Mouse (Mus musculus) ES-CJ7 (cell line): ENCODE measurements at regions not wholly inside any gene's neighbourhood (a gene's known extent, or its start where the extent isn't known, plus 50 kb on each side); places are given as distances from the start of the nearest gene placed in this dataset.

Experiments used
- DNase-seq: peaks from one replicate; pipeline ENCODE4 v3.0.0; 2011; ENCODE audit warnings: low read depth, low spot score

- no peak for DNase-seq
These were observed 648.0 kb upstream of the Nova1 start for GRCm38 (mm10) chr12:47466740-47467139.

DNA sequence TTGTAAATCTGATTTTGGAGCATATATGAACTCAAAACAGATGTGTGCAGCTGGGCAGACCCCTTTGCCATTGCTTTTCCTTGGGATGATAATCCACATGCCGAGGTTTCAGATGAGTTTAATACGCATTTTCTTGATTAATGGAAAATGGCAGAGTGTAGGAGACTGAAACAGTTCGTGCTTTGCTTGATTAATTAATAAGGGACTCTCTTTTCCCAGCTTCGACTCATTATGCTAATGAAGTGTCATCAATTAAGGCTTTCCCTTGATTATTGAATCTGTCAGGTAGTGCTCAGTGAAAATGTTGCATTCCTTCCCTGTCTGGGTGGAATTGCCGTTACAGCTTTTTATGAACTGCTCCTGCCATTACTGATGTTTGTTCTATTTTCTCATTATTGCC lies 647.2 kb upstream of the Nova1 start:
- DNase-seq: no peak

DNA sequence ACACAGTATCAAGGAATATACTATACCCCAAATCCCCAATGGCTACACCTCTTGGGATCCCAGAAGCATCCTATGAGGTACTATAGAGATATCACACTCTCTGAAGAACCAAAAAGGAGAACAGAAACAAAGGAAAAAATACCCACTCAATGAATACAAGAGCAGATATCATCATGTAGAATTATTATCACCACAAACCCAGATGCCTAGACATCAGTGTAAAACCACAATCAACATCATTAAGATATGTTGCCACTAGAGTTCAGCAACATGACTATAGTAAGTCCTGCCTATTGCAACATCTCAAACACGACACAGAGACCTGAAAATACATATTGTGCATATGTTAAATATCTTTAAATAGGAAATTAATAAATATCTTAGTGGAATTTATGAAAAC lies 612.9 kb upstream of the Nova1 start:
- DNase-seq: no peak

DNA sequence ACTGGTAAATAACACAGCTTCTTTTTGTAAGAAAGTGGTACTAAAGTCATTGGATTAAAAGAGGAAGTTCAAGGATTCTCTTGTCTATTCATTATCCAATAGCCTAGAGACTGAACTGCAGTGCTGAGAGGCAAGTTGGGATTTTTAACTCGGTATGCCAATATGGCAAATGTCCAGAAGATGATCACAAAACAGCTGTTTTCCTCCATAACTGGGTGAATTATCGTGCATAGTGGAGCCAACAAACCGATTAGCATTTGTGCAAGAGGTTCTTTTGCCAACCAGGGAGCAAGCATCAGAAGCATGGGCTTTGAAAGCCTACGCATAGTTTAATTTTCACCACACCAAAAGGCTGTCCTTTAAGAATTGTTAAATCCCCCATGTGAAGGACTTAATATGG lies 593.5 kb upstream of the Nova1 start:
- no peak for DNase-seq

GRCm38 (mm10) chr12:47406563-47406962 lies 587.8 kb upstream of the Nova1 start:
- no peak for DNase-seq

- DNase-seq: no peak
These were observed 587.4 kb upstream of the Nova1 start for GRCm38 (mm10) chr12:47406131-47406530.

DNA sequence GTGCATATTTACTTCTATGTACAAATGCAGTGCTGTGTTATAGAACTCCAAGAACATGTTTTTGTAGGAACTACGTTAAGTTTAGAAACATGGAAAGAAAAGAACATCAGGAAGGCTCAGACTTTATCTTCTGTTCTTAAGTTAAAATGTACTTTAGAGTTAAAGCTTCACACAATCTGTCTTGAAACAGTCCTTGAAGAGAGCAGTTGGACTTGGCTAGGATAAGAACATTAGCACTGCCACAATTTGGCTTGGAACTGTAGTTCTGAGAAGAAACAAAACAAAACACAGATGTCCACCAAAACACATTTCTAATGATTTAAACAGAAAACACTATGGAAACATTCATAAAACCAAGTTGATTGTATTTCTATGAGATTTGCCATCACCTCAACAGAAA lies 564.5 kb upstream of the Nova1 start:
- DNase-seq: no peak

GRCm38 (mm10) chr12:47353269-47353668 lies 534.5 kb upstream of the Nova1 start:
- DNase-seq: no peak

- no peak for DNase-seq
These were observed 532.5 kb upstream of the Nova1 start for GRCm38 (mm10) chr12:47351229-47351628.

DNA sequence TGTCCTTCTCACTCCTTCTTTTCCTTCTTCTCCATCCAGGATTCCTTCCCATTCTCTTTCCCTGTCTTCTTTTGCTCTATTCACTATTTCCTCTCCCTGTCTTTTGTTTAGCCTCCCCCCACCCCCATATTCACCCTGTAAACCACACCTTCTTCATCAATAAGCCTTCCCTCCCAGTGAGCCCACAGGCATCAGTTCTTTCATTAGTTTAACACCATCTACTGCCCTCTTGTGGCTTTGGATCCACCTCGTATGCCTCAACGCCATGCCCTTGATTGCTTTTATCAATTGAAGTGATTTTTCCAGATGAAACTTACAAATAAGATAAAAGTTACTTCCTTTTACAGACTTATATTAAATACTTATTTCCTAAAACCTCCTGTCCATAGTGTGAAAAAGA lies 494.7 kb upstream of the Nova1 start:
- DNase-seq: peak; percentile 35

DNA sequence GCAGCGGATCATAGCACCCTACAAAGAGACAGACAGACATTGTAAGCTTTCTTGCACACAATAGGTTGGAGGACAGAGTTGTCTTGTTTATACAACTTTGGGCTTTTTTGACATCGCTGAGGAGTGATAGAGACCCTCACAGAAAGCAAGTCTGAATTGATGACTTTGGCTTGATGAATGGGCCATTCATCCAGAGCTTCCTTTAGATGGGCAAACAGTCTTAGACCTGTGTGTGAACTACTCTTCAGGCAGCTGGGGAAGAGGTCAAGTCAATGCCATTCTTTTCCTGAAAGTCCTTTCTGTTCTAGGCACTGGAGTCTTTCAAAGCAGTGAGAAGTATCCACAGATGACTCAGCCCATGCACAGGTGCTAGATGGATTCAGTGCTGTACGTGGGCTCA lies 457.2 kb upstream of the Nova1 start:
- no peak for DNase-seq

- DNase-seq: no peak
These were observed 453.6 kb upstream of the Nova1 start for GRCm38 (mm10) chr12:47272309-47272708.

DNA sequence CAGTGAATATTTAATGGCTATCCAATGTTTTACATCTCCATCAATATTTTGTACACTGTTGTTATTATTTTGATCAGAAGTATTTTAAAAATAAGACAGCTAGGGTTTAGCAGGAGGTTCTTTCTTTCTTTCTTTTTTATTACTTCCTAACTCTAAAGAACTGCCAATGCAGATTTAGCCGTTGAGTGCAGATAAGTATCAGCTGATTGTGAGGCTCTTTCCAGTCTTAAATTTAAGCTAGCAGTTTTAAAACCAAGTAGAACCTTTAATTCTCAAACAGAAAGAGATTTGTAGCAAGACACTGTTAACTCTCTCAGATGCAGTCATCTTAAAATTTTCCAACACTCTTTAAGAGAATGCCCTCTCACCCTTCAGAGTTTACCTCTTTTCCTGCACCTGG lies 445.4 kb upstream of the Nova1 start:
- no peak for DNase-seq

- DNase-seq: no peak
These were observed 444.7 kb upstream of the Nova1 start for GRCm38 (mm10) chr12:47263408-47263807.

DNA sequence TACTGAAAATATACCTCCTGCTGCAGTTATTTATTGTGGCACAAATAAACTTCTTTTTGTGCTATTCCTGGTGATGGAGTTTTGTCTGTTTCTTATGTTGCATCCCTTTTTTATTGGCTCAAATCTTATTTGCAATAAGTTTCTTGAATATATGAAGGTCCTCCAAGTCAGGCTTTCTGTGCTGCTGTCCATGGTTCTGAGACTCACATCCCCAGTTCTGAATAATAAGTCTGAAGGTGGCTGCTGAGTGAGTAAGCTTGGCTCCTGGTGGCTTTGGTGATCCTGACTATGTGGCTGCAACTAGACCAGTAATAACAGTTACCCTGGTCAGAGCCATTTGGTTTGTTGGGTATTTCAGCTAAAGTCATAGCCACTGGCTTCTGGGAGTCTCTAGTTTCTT lies 433.6 kb upstream of the Nova1 start:
- no peak for DNase-seq

GRCm38 (mm10) chr12:47243623-47244514 lies 425.1 kb upstream of the Nova1 start:
- no peak for DNase-seq

DNA sequence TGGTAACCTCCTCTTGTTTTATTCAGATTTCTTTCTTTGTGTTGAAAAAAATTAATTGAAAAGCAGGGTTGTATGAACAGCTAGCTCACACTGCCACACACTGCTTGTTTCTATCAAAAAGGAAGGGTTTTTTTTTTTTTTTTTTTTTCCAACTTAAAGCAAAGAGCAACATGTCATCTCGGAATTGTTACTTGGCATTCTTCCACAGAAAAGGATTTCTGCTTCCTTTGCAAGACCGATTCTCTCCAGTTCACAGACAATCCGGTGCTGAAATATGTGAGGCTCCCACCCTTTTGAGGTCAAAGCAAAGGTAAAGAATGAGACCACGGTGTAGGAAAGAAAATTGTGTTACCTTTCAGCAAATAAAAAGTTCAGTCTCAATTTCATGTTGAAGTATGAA lies 401.3 kb upstream of the Nova1 start:
- DNase-seq: no peak

- DNase-seq: no peak
These were observed 400.6 kb upstream of the Nova1 start for GRCm38 (mm10) chr12:47219340-47219739.

GRCm38 (mm10) chr12:47211417-47212104 lies 392.8 kb upstream of the Nova1 start:
- DNase-seq: no peak

- DNase-seq: no peak
These were observed 384.2 kb upstream of the Nova1 start for GRCm38 (mm10) chr12:47202936-47203335.

- DNase-seq: no peak
These were observed 379.9 kb upstream of the Nova1 start for GRCm38 (mm10) chr12:47198609-47199008.

- DNase-seq: no peak
These were observed 346.0 kb upstream of the Nova1 start for GRCm38 (mm10) chr12:47164736-47165135.
